Mouse (Mus musculus): ENCODE data around the gene Gm11985. TPM values are rescaled to one million over a fixed set of nuclear protein-coding genes. Genes with fewer than 3 reads are reported as not detected.

Gm11985 gene
- polyA plus RNA-seq, 1 experiment: not detected

- Histone ChIP-seq H3K36me3 (ENCODE audit: control insufficient read depth) (no peaks in the 10 kb centered on the region), H3K4me3 (replicated peaks) (no peak overlapping the region), H3K9me3 (ENCODE audit: control insufficient read depth, low read length) (no peaks in the 10 kb centered on the region), H3K27me3 (ENCODE audit: control insufficient read depth) (no peaks in the 10 kb centered on the region), H3K4me1 (ENCODE audit: control insufficient read depth) (no peaks in the 10 kb centered on the region)
- TF ChIP-seq GATA1 (IDR thresholded peaks at IDR 0.05; ENCODE audit: low read length): no peak
Measured at GRCm38 (mm10) chr11:7173664-7174063, 14.7 kb downstream of the Gm11985 start.

GRCm38 (mm10) chr11:7169645-7170044, 18.7 kb downstream of the Gm11985 start:
- Histone ChIP-seq H3K36me3 (ENCODE audit: control insufficient read depth) (no peaks in the 10 kb centered on the region), H3K9me3 (ENCODE audit: control insufficient read depth, low read length) (no peaks in the 10 kb centered on the region), H3K27me3 (ENCODE audit: control insufficient read depth) (no peaks in the 10 kb centered on the region), H3K4me1 (ENCODE audit: control insufficient read depth) (no peaks in the 10 kb centered on the region), H3K4me3 (replicated peaks) (no peak overlapping the region)
- TF ChIP-seq GATA1 (IDR thresholded peaks at IDR 0.05; ENCODE audit: low read length) (no peak), TAL1 (IDR thresholded peaks at IDR 0.05; ENCODE audit: low read length) (no peak)

GRCm38 (mm10) chr11:7164416-7164815, 24.0 kb downstream of the Gm11985 start:
- TF ChIP-seq GATA1 (IDR thresholded peaks at IDR 0.05; ENCODE audit: low read length) (no peak), TAL1 (IDR thresholded peaks at IDR 0.05; ENCODE audit: low read length) (no peak)
- H3K27me3 ChIP-seq (ENCODE audit: control insufficient read depth): no peaks in the 10 kb centered on the region

GRCm38 (mm10) chr11:7161502-7162174, 26.7 kb downstream of the Gm11985 start:
- H3K9me3 ChIP-seq (ENCODE audit: control insufficient read depth, low read length): no peaks in the 10 kb centered on the region
- H3K4me1 ChIP-seq (ENCODE audit: control insufficient read depth): no peaks in the 10 kb centered on the region

More at GRCm38 (mm10) chr11:7164416-7164815, 24.0 kb downstream of the Gm11985 start:
- H3K9me3 ChIP-seq (ENCODE audit: control insufficient read depth, low read length): no peaks in the 10 kb centered on the region
- H3K4me3 ChIP-seq (replicated peaks): no peak overlapping the region
- no peaks in the 10 kb centered on the region for H3K36me3 ChIP-seq (ENCODE audit: control insufficient read depth)
- no peaks in the 10 kb centered on the region for H3K4me1 ChIP-seq (ENCODE audit: control insufficient read depth)

GRCm38 (mm10) chr11:7160637-7161101, 27.7 kb downstream of the Gm11985 start:
- H3K36me3 ChIP-seq (ENCODE audit: control insufficient read depth): no peaks in the 10 kb centered on the region
- H3K27me3 ChIP-seq (ENCODE audit: control insufficient read depth): no peaks in the 10 kb centered on the region
- H3K4me1 ChIP-seq (ENCODE audit: control insufficient read depth): no peaks in the 10 kb centered on the region
- H3K4me3 ChIP-seq (replicated peaks): no peak overlapping the region
- no peak for TF ChIP-seq TAL1 (IDR thresholded peaks at IDR 0.05; ENCODE audit: low read length)
- no peak for TF ChIP-seq GATA1 (IDR thresholded peaks at IDR 0.05; ENCODE audit: low read length)
- H3K9me3 ChIP-seq (ENCODE audit: control insufficient read depth, low read length): no peaks in the 10 kb centered on the region

More at GRCm38 (mm10) chr11:7161502-7162174, 26.7 kb downstream of the Gm11985 start:
- TF ChIP-seq TAL1 (IDR thresholded peaks at IDR 0.05; ENCODE audit: low read length) (no peak), GATA1 (IDR thresholded peaks at IDR 0.05; ENCODE audit: low read length) (no peak)
- H3K4me3 ChIP-seq (replicated peaks): no peak overlapping the region
- no peaks in the 10 kb centered on the region for H3K27me3 ChIP-seq (ENCODE audit: control insufficient read depth)
- no peaks in the 10 kb centered on the region for H3K36me3 ChIP-seq (ENCODE audit: control insufficient read depth)

- H3K27me3 ChIP-seq (ENCODE audit: control insufficient read depth): no peaks in the 10 kb centered on the region
- H3K4me3 ChIP-seq (replicated peaks): no peak overlapping the region
- no peaks in the 10 kb centered on the region for H3K9me3 ChIP-seq (ENCODE audit: control insufficient read depth, low read length)
- TF ChIP-seq GATA1 (IDR thresholded peaks at IDR 0.05; ENCODE audit: low read length) (no peak), TAL1 (IDR thresholded peaks at IDR 0.05; ENCODE audit: low read length) (no peak)
- no peaks in the 10 kb centered on the region for H3K36me3 ChIP-seq (ENCODE audit: control insufficient read depth)
- no peaks in the 10 kb centered on the region for H3K4me1 ChIP-seq (ENCODE audit: control insufficient read depth)
Measured at GRCm38 (mm10) chr11:7160146-7160545, 28.2 kb downstream of the Gm11985 start.

GRCm38 (mm10) chr11:7158196-7158595, 30.2 kb downstream of the Gm11985 start:
- Histone ChIP-seq H3K27me3 (ENCODE audit: control insufficient read depth) (no peaks in the 10 kb centered on the region), H3K36me3 (ENCODE audit: control insufficient read depth) (no peaks in the 10 kb centered on the region), H3K9me3 (ENCODE audit: control insufficient read depth, low read length) (no peaks in the 10 kb centered on the region), H3K4me3 (replicated peaks) (no peak overlapping the region), H3K4me1 (ENCODE audit: control insufficient read depth) (no peaks in the 10 kb centered on the region)
- no peak for TF ChIP-seq TAL1 (IDR thresholded peaks at IDR 0.05; ENCODE audit: low read length)
- no peak for TF ChIP-seq GATA1 (IDR thresholded peaks at IDR 0.05; ENCODE audit: low read length)

- TF ChIP-seq TAL1 (IDR thresholded peaks at IDR 0.05; ENCODE audit: low read length) (no peak), GATA1 (IDR thresholded peaks at IDR 0.05; ENCODE audit: low read length) (no peak)
- no peaks in the 10 kb centered on the region for H3K36me3 ChIP-seq (ENCODE audit: control insufficient read depth)
Measured at GRCm38 (mm10) chr11:7156427-7156826, 31.9 kb downstream of the Gm11985 start.

GRCm38 (mm10) chr11:7153081-7153480, 35.3 kb downstream of the Gm11985 start:
- Histone ChIP-seq H3K9me3 (ENCODE audit: control insufficient read depth, low read length) (no peaks in the 10 kb centered on the region), H3K4me1 (ENCODE audit: control insufficient read depth) (no peaks in the 10 kb centered on the region), H3K36me3 (ENCODE audit: control insufficient read depth) (no peaks in the 10 kb centered on the region), H3K4me3 (replicated peaks) (no peak overlapping the region), H3K27me3 (ENCODE audit: control insufficient read depth) (no peaks in the 10 kb centered on the region)
- TF ChIP-seq TAL1 (IDR thresholded peaks at IDR 0.05; ENCODE audit: low read length): no peak
- no peak for TF ChIP-seq GATA1 (IDR thresholded peaks at IDR 0.05; ENCODE audit: low read length)

More at GRCm38 (mm10) chr11:7156427-7156826, 31.9 kb downstream of the Gm11985 start:
- Histone ChIP-seq H3K27me3 (ENCODE audit: control insufficient read depth) (no peaks in the 10 kb centered on the region), H3K4me3 (replicated peaks) (no peak overlapping the region), H3K4me1 (ENCODE audit: control insufficient read depth) (no peaks in the 10 kb centered on the region), H3K9me3 (ENCODE audit: control insufficient read depth, low read length) (no peaks in the 10 kb centered on the region)
